Mouse (Mus musculus) midbrain, postnatal 0 days (tissue): Measurements from ENCODE around the gene Zdhhc9. TPM values are rescaled to one million over a fixed set of nuclear protein-coding genes. Genes with fewer than 3 reads are reported as not detected.

ENCODE experiments used
- ATAC-seq: fragments of 200-750 bp; cut with Nextera tagmentation; 2 replicates; pipeline ENCODE4 v1.8.0; 2017; ENCODE audit warnings: moderate number of reproducible peaks, mild to moderate bottlenecking, moderate TSS enrichment, moderate library complexity; ENCODE audit not compliant: low FRiP score
- DNase-seq: peaks from one replicate; pipeline ENCODE4 v3.0.0-alpha.2; 2015; ENCODE audit warnings: low spot score
- H3K27ac ChIP-seq: fragments of 300-500 bp; sonication (generic); 2 replicates; pipeline ENCODE4 v1.5.1; 2014; ENCODE audit warnings: low read depth, mild to moderate bottlenecking, low read length, mixed read lengths
- H3K27me3 ChIP-seq: fragments of 300-500 bp; sonication (generic); 2 replicates; pipeline ENCODE4 v1.6.1; 2014; ENCODE audit warnings: low read length, control low read depth, mixed read lengths; ENCODE audit not compliant: insufficient read depth
- H3K36me3 ChIP-seq: fragments of 300-500 bp; sonication (generic); 2 replicates; pipeline ENCODE4 v1.6.1; 2014; ENCODE audit warnings: low read length, control low read depth, mixed read lengths; ENCODE audit not compliant: insufficient read depth
- H3K4me1 ChIP-seq: fragments of 300-500 bp; sonication (generic); 2 replicates; pipeline ENCODE4 v1.6.1; 2014; ENCODE audit warnings: mild to moderate bottlenecking, control low read depth, antibody characterized with exemption, low read length, mixed read lengths; ENCODE audit not compliant: insufficient read depth
- H3K4me2 ChIP-seq: fragments of 300-500 bp; sonication (generic); 2 replicates; pipeline ENCODE4 v1.6.1; 2014; ENCODE audit warnings: low read depth, mild to moderate bottlenecking, low read length, mixed read lengths; ENCODE audit not compliant: poor library complexity, severe bottlenecking
- H3K4me3 ChIP-seq: fragments of 300-500 bp; sonication (generic); 2 replicates; pipeline ENCODE4 v1.5.1; 2014; ENCODE audit warnings: low read depth, mild to moderate bottlenecking, low read length, moderate library complexity
- H3K9ac ChIP-seq: fragments of 300-500 bp; sonication (generic); replicated peaks from 2 replicates; pipeline ENCODE4 v1.6.1; 2014; ENCODE audit warnings: mild to moderate bottlenecking, low read length, moderate library complexity, mixed read lengths; ENCODE audit not compliant: poor library complexity, severe bottlenecking
- H3K9me3 ChIP-seq: fragments of 300-500 bp; sonication (generic); 2 replicates; pipeline ENCODE4 v1.6.1; 2016; ENCODE audit warnings: low read length, control low read depth
- CTCF ChIP-seq: IDR thresholded peaks from 2 replicates; pipeline ENCODE4 v1.5.1; 2016; ENCODE audit warnings: antibody characterized with exemption, mild to moderate bottlenecking
- WGBS: fragments of 180-500 bp; shearing (Covaris S2); extraction: QIAGEN DNeasy Blood & Tissue Kit; methylation state at CpG from one replicate; pipeline ENCODE4 v1.1.7; 2014; 5-methylcytosine and 5-hydroxymethylcytosine counted together
- polyA plus RNA-seq: library from polyadenylated mRNA; unstranded; fragments of >200 nt; fragmentation: Nextera tagmentation; extraction: Ambion mirVana; gene quantifications from 2 replicates; pipeline ENCODE4 v1.2.1, GENCODE M21; 2015
- total RNA-seq: library from RNA; depleted of rRNA; stranded (reverse); fragments of >200 nt; gene quantifications from 2 replicates; pipeline ENCODE4 v1.2.3, GENCODE M21; 2014

The Zdhhc9 gene
- total and polyA plus RNA-seq, 2 experiments from 2014 or later = 7.2 to 43.0 TPM

DNA sequence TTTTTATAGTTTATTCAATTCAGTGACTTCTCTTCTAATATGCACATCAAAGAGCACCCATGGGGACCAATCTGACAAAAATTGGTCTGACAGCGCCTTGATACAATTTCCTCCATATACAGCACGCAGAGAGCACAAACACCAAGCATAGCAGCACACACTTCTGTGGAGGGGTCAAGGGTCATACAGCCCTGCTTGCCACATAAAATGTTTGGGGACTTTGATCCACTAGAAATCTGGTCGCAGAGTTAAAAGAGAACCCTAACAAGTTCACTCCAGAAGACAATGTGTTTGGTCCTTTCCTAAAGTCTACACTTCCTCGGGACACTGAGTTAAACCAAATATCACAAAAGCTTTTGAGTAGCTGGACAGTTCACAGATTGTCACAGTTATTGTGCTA lies 5.7 kb downstream of the Zdhhc9 start:
- H3K4me2 ChIP-seq = no peak overlapping the region
- DNase-seq = no peak
- no peak overlapping the region for H3K27ac ChIP-seq
- H3K9ac ChIP-seq = no peak overlapping the region
- ATAC-seq = no peak
- H3K36me3 ChIP-seq = no peaks in the 10 kb centered on the region
- TF ChIP-seq CTCF = no peak
- H3K27me3 ChIP-seq = no peaks in the 10 kb centered on the region
- no peak overlapping the region for H3K4me3 ChIP-seq
- H3K4me1 ChIP-seq = no peaks in the 10 kb centered on the region
- WGBS = 59% methylated on average over 4 of the region's 4 CpGs
- no peaks in the 10 kb centered on the region for H3K9me3 ChIP-seq

DNA sequence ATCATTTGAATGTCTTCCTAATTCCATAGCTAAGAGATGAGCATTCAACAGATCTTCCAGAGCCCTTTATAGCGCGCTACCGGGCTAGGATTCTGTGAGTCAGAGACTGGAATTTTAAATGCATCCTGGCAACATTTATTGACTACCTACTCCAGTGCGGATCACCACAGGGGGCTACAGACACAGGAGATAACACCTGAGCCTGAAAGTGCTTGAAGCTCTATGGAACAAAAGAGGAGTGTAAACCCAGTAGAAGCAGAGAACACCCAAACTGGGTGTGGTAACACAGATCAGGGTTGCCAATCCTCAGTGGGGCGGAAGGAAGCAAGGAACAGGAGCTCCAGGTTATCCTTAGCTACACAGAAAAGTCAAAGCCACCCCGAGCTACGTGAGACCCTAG lies 6.2 kb downstream of the Zdhhc9 start:
- TF ChIP-seq CTCF = no peak
- H3K9me3 ChIP-seq = no peaks in the 10 kb centered on the region
- WGBS = 79% methylated on average over 7 of the region's 7 CpGs
- DNase-seq (no peak), ATAC-seq (no peak)
- no peaks in the 10 kb centered on the region for H3K4me1 ChIP-seq
- H3K4me3 ChIP-seq = no peak overlapping the region
- no peak overlapping the region for H3K9ac ChIP-seq
- H3K27me3 ChIP-seq = no peaks in the 10 kb centered on the region
- no peak overlapping the region for H3K4me2 ChIP-seq
- no peaks in the 10 kb centered on the region for H3K36me3 ChIP-seq
- no peak overlapping the region for H3K27ac ChIP-seq

DNA sequence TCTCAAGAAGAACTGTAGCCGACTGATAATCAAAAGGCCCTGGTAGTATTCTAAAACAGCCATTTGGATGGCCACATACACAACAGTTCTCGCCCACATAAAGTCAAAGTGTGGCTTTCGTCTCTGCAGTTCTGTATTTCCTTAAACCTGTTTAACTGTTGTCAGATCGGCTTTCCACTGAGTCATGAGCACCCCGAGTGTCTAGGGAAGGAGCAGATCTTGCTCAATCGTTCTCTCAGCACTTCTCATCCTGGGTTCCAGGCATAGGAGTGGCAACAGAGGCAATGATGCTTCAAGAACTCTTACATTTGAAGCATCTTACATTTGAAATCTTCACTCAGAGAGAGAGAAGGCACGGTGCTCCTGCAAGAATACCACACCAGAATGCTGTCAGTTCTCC lies 6.7 kb downstream of the Zdhhc9 start:
- no peak overlapping the region for H3K4me2 ChIP-seq
- WGBS = 88% methylated on average over 7 of the region's 7 CpGs
- no peaks in the 10 kb centered on the region for H3K9me3 ChIP-seq
- TF ChIP-seq CTCF = no peak
- no peak for ATAC-seq
- H3K36me3 ChIP-seq = no peaks in the 10 kb centered on the region
- no peaks in the 10 kb centered on the region for H3K27me3 ChIP-seq
- H3K4me1 ChIP-seq = no peaks in the 10 kb centered on the region
- no peak overlapping the region for H3K9ac ChIP-seq
- H3K27ac ChIP-seq = no peak overlapping the region
- DNase-seq = no peak
- no peak overlapping the region for H3K4me3 ChIP-seq

DNA sequence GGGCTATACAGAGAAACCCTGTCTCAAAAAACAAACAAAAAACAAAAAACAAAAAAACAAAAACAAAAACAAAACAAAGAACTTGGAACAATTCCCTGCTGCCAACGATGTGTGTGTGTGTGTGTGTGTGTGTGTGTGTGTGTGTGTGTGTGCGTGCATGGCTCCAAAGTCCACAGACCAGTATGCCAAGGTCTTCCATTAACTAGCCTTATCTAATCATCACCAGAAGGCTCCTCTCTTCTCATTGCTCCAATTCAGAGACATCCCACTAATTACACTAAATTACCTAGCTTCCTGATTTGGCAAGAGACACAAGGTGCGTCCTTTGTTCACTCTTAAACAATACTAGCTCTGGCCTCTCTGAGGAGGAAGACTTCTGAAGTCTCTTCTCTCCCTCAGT lies 8.0 kb downstream of the Zdhhc9 start:
- Histone ChIP-seq H3K27ac (no peak overlapping the region), H3K4me2 (no peak overlapping the region), H3K4me1 (no peaks in the 10 kb centered on the region), H3K36me3 (no peaks in the 10 kb centered on the region), H3K9ac (no peak overlapping the region), H3K27me3 (no peaks in the 10 kb centered on the region), H3K9me3 (no peaks in the 10 kb centered on the region), H3K4me3 (no peak overlapping the region)
- no peak for TF ChIP-seq CTCF
- ATAC-seq (no peak), DNase-seq (no peak)
- WGBS = 86% methylated on average over 3 of the region's 3 CpGs

DNA sequence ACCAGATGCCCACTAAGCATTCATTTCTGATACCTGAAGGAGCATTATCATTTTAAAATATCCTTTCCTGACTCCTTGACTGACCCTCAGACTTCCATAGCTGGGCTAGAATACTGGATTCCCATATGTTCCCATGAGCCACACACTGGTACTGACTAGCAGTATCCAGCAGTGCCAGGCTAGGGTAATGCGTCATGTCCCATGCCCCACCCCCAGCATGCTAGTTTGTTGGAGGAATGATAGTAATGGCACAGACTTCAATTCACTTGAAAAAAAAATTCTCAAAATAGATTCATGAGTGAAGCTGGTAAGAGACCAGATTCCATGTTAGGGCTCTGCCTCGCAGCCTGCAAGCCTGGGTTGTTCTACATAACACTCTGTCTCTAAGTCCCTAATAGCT lies 9.7 kb downstream of the Zdhhc9 start:
- H3K27me3 ChIP-seq = no peaks in the 10 kb centered on the region
- H3K36me3 ChIP-seq = no peaks in the 10 kb centered on the region
- WGBS = 91% methylated on average over 2 of the region's 2 CpGs
- TF ChIP-seq CTCF = no peak
- H3K27ac ChIP-seq = no peak overlapping the region
- no peak overlapping the region for H3K9ac ChIP-seq
- no peak for DNase-seq
- H3K4me1 ChIP-seq = no peaks in the 10 kb centered on the region
- no peak overlapping the region for H3K4me3 ChIP-seq
- no peak for ATAC-seq
- H3K9me3 ChIP-seq = no peaks in the 10 kb centered on the region
- no peak overlapping the region for H3K4me2 ChIP-seq

DNA sequence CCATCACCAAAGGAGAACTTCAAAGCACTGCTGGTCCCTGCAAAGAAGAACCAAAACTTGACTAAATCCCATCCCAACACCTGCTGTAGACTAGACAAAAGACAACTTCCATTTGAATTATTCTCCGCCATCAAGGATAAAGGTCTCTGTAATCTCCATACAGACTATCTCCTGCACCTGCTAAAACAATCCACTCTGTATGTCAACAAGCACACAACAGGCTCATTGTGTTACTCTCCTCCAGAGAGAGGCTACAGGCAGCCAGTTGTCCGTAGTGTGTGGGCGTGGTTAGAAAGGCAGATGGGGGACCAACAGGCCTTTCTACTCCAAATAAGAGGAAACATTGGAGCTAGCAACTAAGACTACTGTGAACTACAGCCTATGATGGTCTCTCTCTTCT lies 10.8 kb downstream of the Zdhhc9 start:
- H3K36me3 ChIP-seq = no peaks in the 10 kb centered on the region; the same call in 1 of the 2 replicates
- H3K9ac ChIP-seq = no peak overlapping the region
- H3K4me3 ChIP-seq = no peak overlapping the region
- 85% methylated on average over 3 of the region's 3 CpGs for WGBS
- no peak overlapping the region for H3K27ac ChIP-seq
- no peaks in the 10 kb centered on the region for H3K27me3 ChIP-seq
- H3K9me3 ChIP-seq = no peaks in the 10 kb centered on the region
- no peak overlapping the region for H3K4me2 ChIP-seq
- TF ChIP-seq CTCF = no peak
- no peak for ATAC-seq
- no peak for DNase-seq
- no peaks in the 10 kb centered on the region for H3K4me1 ChIP-seq
